Mouse (Mus musculus) lung, postnatal 0 days (tissue): ENCODE measurements around the gene Elfn2. TPM values are rescaled to one million over a fixed set of nuclear protein-coding genes. Genes with fewer than 3 reads are reported as not detected.

Experiments used
- ATAC-seq: fragments of 200-750 bp; cut with Nextera tagmentation; 2 replicates; pipeline ENCODE4 v1.8.0; 2017; ENCODE audit warnings: moderate library complexity
- DNase-seq: peaks from one replicate; pipeline ENCODE4 v3.0.0-alpha.2; 2016; ENCODE audit warnings: low spot score
- H3K27ac ChIP-seq: fragments of 300-500 bp; sonication (generic); 2 replicates; pipeline ENCODE4 v1.5.1; 2014; ENCODE audit warnings: antibody characterized with exemption, mild to moderate bottlenecking, low read length, mixed read lengths
- H3K27me3 ChIP-seq: fragments of 300-500 bp; sonication (generic); replicated peaks from 2 replicates; pipeline ENCODE4 v1.6.1; 2014; ENCODE audit warnings: low read length, mixed read lengths; ENCODE audit not compliant: insufficient read depth
- H3K36me3 ChIP-seq: fragments of 300-500 bp; sonication (generic); 2 replicates; pipeline ENCODE4 v1.6.1; 2014; ENCODE audit warnings: low read length, mixed read lengths; ENCODE audit not compliant: insufficient read depth
- H3K4me1 ChIP-seq: fragments of 300-500 bp; sonication (generic); 2 replicates; pipeline ENCODE4 v1.6.1; 2014; ENCODE audit warnings: antibody characterized with exemption, low read depth, low read length, mixed read lengths; ENCODE audit not compliant: insufficient read depth
- H3K4me2 ChIP-seq: fragments of 300-500 bp; sonication (generic); replicated peaks from 2 replicates; pipeline ENCODE4 v1.6.1; 2014; ENCODE audit warnings: low read depth, mild to moderate bottlenecking, low read length, moderate library complexity, mixed read lengths
- H3K4me3 ChIP-seq: fragments of 300-500 bp; sonication (generic); 2 replicates; pipeline ENCODE4 v1.5.1; 2014; ENCODE audit warnings: low read depth, low read length
- H3K9ac ChIP-seq: fragments of 300-500 bp; sonication (generic); replicated peaks from 2 replicates; pipeline ENCODE4 v1.6.1; 2014; ENCODE audit warnings: low read depth, mild to moderate bottlenecking
- H3K9me3 ChIP-seq: fragments of 300-500 bp; sonication (generic); 2 replicates; pipeline ENCODE4 v1.6.1; 2016; ENCODE audit warnings: low read length, mixed read lengths
- CTCF ChIP-seq: IDR thresholded peaks from 2 replicates; pipeline ENCODE4 v1.5.1; 2016; ENCODE audit warnings: antibody characterized with exemption, mild to moderate bottlenecking
- EP300 ChIP-seq: IDR thresholded peaks from 2 replicates; pipeline ENCODE4 v1.6.1; 2016; ENCODE audit warnings: antibody characterized with exemption, mild to moderate bottlenecking, control low read depth
- WGBS: fragments of 180-500 bp; shearing (Covaris S2); extraction: QIAGEN DNeasy Blood & Tissue Kit; methylation state at CpG from one replicate; pipeline ENCODE4 v1.1.7; 2014; 5-methylcytosine and 5-hydroxymethylcytosine counted together
- polyA plus RNA-seq: library from polyadenylated mRNA; unstranded; fragments of >200 nt; fragmentation: Nextera tagmentation; extraction: Ambion mirVana; gene quantifications from 2 replicates; pipeline ENCODE4 v1.2.1, GENCODE M21; 2015

The Elfn2 gene
- polyA plus RNA-seq, 1 experiment from 2014 or later, result 0.02 TPM

- ATAC-seq (no peak), DNase-seq (no peak)
- Histone ChIP-seq H3K9me3 (no peaks in the 10 kb centered on the region), H3K4me2 (no peak overlapping the region), H3K4me1 (no peaks in the 10 kb centered on the region), H3K36me3 (no peaks in the 10 kb centered on the region), H3K27ac (no peak overlapping the region), H3K4me3 (no peak overlapping the region), H3K9ac (no peak overlapping the region), H3K27me3 (no peaks in the 10 kb centered on the region)
- WGBS, result 24% methylated on average over 3 of the region's 3 CpGs
- no peak for TF ChIP-seq CTCF
- TF ChIP-seq EP300, result no peak
These were observed 36.7 kb upstream of the Elfn2 start for GRCm38 (mm10) chr15:78755226-78755625.

- Histone ChIP-seq H3K4me2 (no peak overlapping the region), H3K4me1 (no peaks in the 10 kb centered on the region), H3K27ac (no peak overlapping the region), H3K9ac (no peak overlapping the region), H3K9me3 (no peaks in the 10 kb centered on the region), H3K27me3 (no peaks in the 10 kb centered on the region), H3K4me3 (no peak overlapping the region), H3K36me3 (no peaks in the 10 kb centered on the region)
- WGBS, result 65% methylated on average over 5 of the region's 5 CpGs
- TF ChIP-seq CTCF (no peak), EP300 (no peak)
- DNase-seq (no peak), ATAC-seq (no peak)
These were observed 35.6 kb upstream of the Elfn2 start for GRCm38 (mm10) chr15:78754144-78754543.

GRCm38 (mm10) chr15:78752991-78753390 is 34.4 kb upstream of the Elfn2 start:
- no peak overlapping the region for H3K4me2 ChIP-seq
- ATAC-seq (no peak), DNase-seq (no peak)
- H3K27ac ChIP-seq, result no peak overlapping the region
- H3K9me3 ChIP-seq, result no peaks in the 10 kb centered on the region
- no peaks in the 10 kb centered on the region for H3K36me3 ChIP-seq
- H3K4me3 ChIP-seq, result no peak overlapping the region
- no peaks in the 10 kb centered on the region for H3K4me1 ChIP-seq
- H3K9ac ChIP-seq, result no peak overlapping the region
- no peaks in the 10 kb centered on the region for H3K27me3 ChIP-seq
- TF ChIP-seq CTCF (no peak), EP300 (no peak)

- no peak for DNase-seq
- ATAC-seq, result no peak
- no peak for TF ChIP-seq EP300
- TF ChIP-seq CTCF, result no peak
- H3K9ac ChIP-seq, result no peak overlapping the region
- no peak overlapping the region for H3K4me3 ChIP-seq
- H3K27me3 ChIP-seq, result no peaks in the 10 kb centered on the region
- WGBS, result 55% methylated on average over 6 of the region's 6 CpGs
- no peak overlapping the region for H3K4me2 ChIP-seq
- H3K36me3 ChIP-seq, result no peaks in the 10 kb centered on the region
- no peaks in the 10 kb centered on the region for H3K9me3 ChIP-seq
- H3K4me1 ChIP-seq, result no peaks in the 10 kb centered on the region
- no peak overlapping the region for H3K27ac ChIP-seq
These were observed 32.2 kb upstream of the Elfn2 start for GRCm38 (mm10) chr15:78750608-78751350.

GRCm38 (mm10) chr15:78749855-78750254 is 31.3 kb upstream of the Elfn2 start:
- Histone ChIP-seq H3K27ac (no peak overlapping the region), H3K9ac (no peak overlapping the region), H3K4me1 (no peaks in the 10 kb centered on the region), H3K9me3 (no peaks in the 10 kb centered on the region), H3K27me3 (no peaks in the 10 kb centered on the region), H3K36me3 (no peaks in the 10 kb centered on the region), H3K4me3 (no peak overlapping the region), H3K4me2 (no peak overlapping the region)
- TF ChIP-seq EP300, result no peak
- TF ChIP-seq CTCF, result no peak
- DNase-seq (no peak), ATAC-seq (no peak)
- WGBS, result 39% methylated on average over 5 of the region's 5 CpGs

- Histone ChIP-seq H3K4me1 (no peaks in the 10 kb centered on the region), H3K4me3 (no peak overlapping the region), H3K9me3 (no peaks in the 10 kb centered on the region), H3K4me2 (no peak overlapping the region), H3K36me3 (no peaks in the 10 kb centered on the region), H3K9ac (no peak overlapping the region), H3K27me3 (no peaks in the 10 kb centered on the region), H3K27ac (no peak overlapping the region)
- ATAC-seq (peak; percentile 44; the same call in 1 of the 2 replicates), DNase-seq (peak; percentile 42)
- TF ChIP-seq EP300 (no peak), CTCF (peak; percentile 97)
- WGBS, result 3% methylated on average over 5 of the region's 5 CpGs
These were observed 25.6 kb upstream of the Elfn2 start for GRCm38 (mm10) chr15:78744206-78744605.

GRCm38 (mm10) chr15:78742831-78743230 is 24.3 kb upstream of the Elfn2 start:
- TF ChIP-seq CTCF, result no peak
- no peak for TF ChIP-seq EP300
- no peak overlapping the region for H3K4me3 ChIP-seq
- H3K27me3 ChIP-seq, result no peaks in the 10 kb centered on the region
- no peaks in the 10 kb centered on the region for H3K4me1 ChIP-seq
- H3K9ac ChIP-seq, result no peak overlapping the region
- H3K36me3 ChIP-seq, result no peaks in the 10 kb centered on the region
- DNase-seq (no peak), ATAC-seq (no peak)
- H3K4me2 ChIP-seq, result no peak overlapping the region
- H3K9me3 ChIP-seq, result no peaks in the 10 kb centered on the region
- no peak overlapping the region for H3K27ac ChIP-seq
- WGBS, result 94% methylated on average over 10 of the region's 10 CpGs
